Mouse (Mus musculus) urinary bladder, postnatal 10 days (tissue): Measurements from ENCODE around the gene Med23.

Experiments used
- DNase-seq: peaks from one replicate; pipeline ENCODE4 v3.0.0; 2022; ENCODE audit warnings: low spot score

The Med23 gene

DNA sequence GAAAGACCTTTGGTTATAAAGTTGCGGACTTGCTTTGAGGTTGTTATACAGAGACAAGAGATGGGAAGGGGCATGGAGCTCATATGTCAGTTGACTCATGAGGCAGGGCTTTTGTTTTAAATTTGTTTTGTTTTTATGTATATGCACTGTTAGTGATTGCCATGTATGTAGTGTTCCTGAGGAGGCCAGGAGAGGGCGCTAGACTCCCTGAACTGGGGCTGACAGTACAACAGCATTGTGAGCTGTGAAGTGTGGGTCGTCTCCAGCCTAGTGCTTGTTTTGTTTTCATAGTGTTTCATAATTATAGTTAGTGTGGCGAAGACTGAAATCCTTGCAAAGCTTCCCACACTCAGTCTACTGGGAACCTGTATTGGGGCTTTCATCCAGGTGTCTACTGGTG lies 3.8 kb downstream of the Med23 start:
- DNase-seq: no peak

DNA sequence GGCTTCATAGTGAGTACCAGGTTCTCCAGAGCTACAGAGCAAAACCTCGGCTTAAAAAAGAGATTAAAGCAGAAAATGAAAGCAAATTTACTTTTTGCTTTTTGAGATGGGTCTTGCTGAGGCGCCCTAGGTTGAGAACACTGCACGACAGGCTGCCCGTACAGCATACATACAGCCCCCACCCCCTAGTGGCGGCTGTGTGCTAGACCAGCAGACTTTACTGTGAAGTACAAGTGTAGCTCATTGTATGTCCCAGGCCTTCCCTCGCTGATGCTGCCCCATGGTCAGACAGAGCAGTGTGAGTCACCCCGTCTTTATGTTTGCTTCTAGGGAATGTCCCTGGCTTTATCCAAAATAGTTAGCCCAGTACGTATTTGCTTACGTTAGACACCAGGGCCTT lies 16.2 kb downstream of the Med23 start:
- DNase-seq: no peak

DNA sequence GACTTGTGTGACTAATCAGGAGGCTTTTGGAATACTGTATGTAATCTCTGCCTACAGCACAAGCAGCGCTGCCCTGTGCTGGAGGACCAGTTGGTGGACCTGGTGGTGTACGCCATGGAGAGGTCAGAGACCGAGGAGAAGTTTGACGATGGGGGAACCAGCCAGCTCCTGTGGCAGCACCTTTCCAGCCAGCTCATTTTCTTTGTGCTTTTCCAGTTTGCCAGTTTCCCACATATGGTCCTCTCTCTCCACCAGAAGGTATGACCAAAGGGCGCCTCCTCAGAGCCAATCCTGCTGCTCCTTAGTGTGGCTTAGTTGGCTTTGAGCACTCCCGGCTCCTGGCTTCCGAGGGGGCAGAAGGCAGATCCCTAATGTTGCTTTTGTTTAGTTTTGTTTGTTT lies 18.6 kb downstream of the Med23 start:
- DNase-seq: no peak

DNA sequence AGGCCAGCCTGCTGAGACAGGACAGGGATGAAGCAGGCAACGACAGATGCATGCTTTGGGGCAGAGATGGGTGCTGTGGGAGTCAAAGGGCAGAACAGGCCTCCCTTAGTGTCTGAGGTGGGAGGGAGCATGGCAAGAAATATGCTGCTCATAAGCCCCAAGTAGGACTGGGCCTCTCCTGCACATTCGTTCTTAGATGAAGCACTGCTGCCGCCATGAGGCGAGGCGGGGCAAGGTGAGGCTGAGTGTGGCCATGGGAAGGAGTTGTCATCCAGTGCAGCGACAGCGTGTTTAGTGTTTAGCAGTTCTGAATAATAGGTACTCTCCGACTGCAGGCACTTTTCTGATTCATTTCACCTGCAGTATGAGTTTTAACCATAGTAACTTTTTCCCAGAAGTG lies 26.1 kb downstream of the Med23 start:
- DNase-seq: no peak

DNA sequence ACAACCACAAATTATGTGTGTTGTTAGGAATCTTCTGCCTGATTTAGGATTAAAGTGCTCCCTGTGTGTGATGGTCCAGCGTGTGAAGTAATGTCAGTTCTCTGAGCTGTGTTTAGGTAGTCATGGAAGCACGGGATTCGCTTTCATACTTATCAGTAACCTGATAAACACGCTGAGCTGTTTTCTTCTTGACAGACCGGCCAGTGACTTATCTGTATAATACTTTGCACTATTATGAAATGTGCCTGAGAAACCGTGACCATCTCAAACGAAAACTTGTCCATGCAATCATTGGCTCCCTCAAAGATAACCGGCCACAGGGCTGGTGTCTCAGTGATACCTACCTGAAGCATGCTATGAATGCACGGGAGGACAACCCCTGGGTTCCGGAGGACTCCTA lies 35.8 kb downstream of the Med23 start:
- no peak for DNase-seq

DNA sequence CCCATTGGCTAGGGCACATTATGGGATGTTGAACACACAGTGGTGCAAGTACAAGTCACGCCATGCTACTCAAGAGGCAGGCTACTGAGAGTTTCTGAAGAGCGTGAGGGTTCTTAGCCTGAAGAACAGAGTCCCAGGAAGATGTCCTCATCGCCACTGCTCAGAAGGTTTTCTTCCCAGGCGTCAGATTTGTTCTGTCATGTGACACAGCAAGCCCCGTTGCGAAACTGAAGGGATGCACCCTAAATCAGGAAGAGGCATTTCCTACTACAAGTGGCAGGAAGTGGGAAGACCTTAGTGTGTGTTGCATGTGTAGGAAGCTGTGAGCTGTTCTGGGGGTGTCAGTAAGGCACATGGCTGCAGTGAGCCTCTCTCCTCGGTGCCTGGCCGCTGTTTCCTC lies 41.4 kb downstream of the Med23 start:
- no peak for DNase-seq

DNA sequence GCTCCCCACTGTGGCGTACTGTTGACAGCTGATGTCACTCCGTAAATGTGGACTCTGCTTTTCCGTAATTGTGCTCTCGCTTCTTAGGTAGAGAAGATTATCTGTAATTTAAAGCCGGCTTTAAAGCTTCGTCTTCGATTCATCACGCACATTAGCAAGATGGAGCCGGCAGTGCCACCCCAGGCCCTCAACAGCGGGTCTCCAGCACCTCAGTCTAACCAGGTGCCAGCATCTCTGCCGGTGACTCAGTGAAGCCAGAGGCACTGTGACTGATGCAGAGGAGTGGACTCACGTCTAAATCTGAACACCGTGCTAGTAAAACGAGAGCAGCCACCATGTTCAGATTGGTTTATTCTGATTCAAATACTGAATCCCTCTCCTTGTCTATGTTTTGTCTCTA lies 42.8 kb downstream of the Med23 start:
- DNase-seq: no peak

DNA sequence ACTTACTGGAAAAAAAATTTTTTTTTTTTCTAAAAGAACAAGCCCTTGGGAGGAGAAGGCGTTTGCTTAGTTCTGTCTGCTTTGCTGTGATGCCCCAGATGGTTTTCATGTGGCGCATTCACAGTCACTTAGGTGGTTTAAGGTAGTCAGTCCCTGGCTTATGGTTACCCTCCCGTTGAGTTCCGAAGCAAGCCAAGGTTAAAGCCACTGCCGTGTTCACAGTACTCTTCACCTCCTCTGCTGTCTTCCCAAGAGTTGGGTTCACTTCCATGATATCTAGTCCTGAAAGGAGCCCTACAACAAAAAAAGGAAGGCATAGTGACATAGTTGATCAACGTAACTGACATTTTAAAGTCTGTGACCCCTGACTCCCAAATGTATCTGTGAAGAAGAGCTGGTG lies 45.7 kb downstream of the Med23 start:
- no peak for DNase-seq

DNA sequence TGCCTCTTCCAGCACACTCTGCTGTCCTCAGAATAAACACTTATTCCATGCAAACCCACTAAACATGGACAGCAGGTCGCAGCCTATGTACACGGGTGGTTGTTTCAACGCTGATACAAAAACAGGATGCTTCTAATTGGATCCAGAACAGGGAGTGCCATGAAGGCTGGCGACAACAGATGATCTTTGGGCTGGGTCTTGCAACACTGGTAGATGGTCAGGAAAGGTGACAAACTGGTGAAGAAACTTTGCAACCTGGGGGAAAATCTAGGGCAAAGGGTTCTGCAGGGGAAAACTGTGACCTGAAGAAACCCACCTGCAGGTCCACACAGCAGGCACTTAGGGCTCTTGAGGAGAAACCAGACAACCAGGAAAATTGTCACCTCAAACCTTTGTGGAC lies 53.2 kb downstream of the Med23 start:
- DNase-seq: no peak

DNA sequence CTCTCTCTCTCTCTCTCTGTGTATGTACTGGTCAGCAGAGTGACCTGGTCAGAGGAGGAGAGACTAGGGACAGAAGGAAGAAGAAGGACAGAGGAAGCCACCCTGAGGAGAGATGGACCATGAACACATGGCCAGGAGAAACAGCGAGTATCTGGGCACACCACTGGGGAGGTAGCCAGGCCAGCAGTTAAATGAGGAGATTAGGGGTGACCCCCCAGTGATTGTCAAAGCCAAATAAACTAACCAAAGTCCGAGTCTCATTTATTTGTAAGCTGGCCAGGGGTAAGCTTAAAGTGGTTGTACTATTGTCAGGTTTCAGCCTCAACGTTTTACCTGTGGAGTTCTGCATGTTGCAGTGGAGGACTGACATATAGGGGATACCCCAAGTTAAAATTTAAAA lies 54.5 kb downstream of the Med23 start:
- no peak for DNase-seq

DNA sequence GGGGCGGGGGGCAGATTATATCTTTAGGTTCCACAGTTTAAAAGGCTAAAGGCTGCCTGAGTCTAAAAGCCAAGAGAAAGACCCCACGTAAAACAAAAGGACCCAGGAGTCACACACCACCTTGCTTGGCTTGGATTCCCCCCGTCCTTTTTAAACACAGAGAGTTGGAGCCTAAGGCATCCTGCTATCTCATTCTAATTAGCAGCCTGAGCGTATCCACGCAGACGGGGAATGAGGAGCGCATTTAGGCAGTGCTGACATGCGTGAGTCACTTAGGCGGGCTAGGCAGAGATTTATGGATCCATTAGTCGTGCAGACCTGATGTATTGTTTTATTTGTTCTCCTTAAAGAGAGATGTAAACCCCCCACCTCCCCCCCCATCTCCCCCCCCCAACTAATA lies 56.6 kb downstream of the Med23 start:
- DNase-seq: no peak

DNA sequence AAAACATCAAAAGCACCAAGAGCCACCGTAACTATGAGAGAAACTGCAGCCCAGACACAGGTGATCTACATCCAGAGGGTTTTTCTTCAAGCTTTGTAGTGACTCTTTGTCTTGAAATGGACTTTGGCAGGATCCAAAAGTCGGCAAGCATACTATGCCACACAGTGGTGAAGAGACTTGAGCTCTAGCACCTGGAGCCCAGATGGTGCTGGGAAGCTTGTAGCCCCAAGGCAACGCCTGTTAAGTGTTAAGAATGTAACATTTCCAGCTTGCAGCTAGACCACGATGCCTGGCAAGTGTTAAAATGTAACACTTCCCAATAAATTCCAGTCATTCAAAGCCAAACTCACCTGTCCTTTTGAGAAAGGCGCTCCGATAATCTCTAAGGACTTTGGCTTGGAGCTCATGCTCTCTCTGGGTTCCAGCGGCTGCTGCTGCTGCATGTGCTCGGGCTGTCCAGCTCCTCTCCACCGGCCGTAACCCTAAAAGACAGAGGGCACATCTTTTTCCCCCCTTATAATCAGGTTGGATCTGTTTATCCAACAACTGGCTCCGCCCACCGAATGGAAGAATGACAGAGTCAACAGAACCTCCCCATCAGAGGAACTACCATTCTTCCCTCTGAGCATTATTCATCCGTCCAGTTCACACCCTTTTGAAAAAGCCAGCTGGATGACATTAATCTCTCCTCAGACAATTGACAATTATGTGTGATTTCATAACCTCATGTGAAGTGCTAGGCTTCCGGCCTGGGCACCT lies 57.4 kb downstream of the Med23 start, which contains the start of gene Arg1:
TSS of gene Arg1 (minus strand) at position 523 of the 759 bp plus-strand sequence.
- DNase-seq: no peak

DNA sequence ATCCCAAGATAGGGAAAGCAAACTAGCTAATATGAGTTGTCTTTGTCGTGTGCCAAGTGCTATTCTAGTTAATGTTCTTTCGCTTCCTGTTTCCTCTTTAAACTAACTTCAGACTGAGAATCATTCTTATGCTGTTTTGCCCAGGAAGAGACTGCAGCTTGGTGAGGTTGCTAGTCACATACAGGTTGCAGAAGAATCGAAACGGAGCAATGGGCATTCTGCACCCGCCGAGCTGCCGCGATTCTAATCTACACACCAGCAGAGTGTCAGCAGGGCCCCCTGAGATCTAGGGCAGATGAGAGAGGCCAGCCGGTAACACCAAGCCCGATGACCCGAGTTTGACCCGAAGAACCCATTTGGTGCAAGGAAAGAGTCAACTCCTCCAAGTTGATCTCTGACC lies 58.3 kb downstream of the Med23 start:
- no peak for DNase-seq

DNA sequence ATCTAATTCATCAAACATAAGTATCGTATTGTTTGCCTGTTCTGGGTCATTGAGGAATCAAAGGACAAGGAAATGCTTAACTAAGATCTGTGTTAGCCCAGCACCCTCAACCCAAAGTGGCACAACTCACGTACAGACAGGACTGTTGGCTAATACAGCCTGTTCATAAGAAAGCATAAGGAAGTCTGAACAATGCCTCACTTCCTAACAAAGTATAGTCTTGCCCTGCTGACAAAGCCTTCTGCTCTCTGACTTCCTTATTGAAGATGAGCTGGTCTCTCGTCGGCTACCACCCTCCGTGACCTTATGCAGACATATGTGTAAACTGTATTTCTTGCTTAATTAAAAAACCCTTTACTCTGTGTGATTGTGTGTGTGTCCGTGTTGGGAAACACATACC lies 60.4 kb downstream of the Med23 start:
- no peak for DNase-seq

DNA sequence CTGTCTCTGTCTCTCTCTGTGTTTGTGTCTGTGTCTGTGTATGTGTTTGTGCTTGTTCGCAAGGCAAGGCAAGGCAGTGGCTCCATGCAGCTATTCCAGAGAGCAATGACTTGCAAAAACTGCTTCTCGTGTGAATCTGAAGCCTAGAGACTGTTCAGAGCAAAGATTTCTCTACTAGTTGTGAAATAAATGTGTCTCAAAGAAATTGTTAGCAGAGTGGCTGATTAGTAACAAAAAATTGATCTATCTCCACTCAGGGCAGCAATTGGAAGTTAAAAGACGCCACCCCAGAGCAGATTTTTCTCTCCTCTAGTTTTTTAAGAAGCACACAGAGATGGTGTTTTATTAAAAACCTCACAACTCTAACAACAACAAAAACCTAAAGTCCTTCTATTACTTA lies 78.1 kb downstream of the Med23 start:
- DNase-seq: no peak

DNA sequence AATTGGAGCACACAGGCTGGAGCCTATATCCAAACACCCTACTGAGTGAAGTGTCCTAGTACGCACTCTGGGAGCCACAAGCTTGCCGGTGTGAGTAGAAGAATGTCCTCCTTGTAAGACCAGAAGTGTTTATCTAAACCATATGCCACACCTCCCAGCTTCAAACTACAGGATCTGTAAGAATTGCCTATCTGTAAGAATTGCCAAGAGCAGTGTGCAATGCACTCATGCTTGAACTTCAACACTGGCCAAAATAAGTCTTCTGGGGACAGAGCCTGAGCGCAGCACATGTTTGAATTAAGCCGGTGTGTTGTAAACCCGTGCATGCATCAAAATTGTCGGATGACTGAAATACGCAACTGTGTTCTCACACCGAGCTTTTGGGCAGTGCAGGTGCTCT lies 78.5 kb downstream of the Med23 start:
- no peak for DNase-seq

DNA sequence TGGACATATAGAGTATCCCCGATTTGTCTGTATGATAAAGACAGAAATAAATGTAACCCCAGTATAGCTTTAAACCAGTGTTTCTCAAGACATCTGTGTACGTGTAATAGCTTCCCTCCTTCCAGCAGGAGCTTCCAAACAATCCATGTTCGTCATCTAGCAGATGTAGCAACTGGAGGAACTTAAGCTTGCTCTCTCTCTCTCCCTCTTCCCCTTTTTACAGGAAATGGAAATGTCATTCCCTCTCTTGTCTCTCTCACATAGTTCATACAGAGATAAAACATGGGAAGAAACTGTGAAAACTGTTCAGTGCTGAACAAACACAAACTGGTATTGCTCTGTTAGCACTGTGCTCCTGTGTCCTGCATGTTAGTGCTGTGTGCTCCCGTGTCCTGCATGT lies 80.4 kb downstream of the Med23 start:
- no peak for DNase-seq

DNA sequence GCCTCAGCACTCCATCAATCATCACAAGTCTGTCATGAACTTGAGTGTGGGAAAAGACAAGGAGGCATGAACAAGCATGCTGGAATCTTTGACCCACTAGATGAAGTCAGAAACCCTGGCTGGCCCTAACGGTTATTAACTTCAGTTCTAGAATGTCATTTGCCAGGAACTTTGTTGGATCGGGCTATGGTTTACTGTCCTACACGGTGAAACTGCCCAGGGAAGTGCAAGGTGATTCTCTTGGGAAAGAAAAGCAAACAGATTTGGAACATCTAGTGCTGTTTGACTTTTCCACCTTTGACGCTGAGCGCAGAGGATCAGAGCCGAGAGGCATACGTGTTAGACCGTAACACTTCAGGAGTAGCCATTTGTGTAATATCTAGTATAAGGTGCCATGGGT lies 81.8 kb downstream of the Med23 start:
- no peak for DNase-seq

DNA sequence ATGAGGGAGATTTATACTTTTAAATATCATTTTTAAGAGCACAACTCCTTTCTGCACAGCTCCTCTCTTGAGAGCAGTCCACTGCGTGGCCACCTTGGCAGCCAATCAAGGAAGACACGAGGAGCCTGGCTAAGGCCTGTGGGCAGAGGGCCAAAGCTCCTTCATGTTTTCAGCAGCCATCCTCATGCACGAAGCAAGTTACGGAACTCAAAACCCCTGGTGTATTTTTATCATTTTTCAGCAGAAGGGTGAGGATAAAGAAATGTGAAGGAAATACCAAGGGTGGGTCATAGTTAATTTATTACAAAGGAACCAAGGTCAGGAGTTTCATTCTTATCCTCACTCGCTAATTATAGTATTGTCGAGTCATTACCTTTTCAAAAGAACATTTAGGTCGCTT lies 82.8 kb downstream of the Med23 start:
- DNase-seq: no peak

DNA sequence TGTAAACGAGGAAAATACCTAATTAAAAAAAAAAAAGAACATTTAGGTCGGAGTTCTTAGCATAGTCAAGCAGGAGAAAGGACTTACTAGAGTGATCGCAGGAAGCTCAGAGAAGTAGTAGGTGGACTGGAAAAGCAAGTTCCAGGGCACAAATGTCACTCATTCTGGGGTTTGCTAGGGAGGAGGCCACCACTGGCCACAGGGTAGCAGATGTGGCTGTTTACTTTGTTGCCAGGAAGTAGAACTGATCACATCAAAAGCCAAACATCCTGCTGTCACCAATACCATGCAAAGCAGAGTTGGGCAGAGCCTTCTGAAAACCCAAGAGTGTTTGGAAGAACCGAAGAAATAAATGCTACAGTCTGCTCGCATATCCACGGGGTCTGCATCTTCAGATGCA lies 84.1 kb downstream of the Med23 start:
- DNase-seq: no peak

DNA sequence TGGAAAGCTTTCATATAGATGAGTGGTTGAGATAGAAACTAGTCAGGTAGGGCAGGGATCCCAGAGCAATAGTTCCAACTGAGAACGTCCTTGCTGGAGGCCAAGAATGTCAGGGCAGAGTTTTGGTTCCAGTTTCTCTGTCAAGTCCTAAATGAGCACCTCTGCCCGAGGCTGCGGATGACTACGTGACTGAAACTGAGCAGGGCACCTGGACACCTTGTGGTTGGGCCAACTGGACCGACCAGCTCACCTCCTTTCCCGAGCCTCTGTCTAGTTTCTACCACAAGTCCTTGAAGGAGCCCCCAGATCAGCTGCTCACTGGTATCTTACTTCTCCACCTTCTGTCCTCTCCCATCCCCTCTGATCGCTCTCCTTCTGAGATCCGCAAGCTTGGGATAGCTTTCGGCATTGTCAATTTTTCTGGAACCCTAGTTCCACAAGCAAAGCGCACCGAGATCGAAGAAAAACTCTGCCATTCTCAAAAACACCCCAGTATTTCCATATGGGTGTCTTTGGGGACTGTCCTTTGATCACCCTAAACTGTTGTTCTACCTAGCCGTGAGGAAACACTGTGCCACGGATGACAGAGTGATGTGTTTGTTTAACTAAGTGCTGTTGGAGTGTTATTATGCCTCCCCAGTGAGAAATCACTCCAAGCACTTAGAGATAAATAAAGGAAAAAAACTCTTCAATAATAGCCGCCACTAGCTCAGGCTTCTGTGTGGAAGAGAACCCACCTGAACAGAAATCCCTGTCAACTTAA lies 88.7 kb downstream of the Med23 start:
- no peak for DNase-seq

DNA sequence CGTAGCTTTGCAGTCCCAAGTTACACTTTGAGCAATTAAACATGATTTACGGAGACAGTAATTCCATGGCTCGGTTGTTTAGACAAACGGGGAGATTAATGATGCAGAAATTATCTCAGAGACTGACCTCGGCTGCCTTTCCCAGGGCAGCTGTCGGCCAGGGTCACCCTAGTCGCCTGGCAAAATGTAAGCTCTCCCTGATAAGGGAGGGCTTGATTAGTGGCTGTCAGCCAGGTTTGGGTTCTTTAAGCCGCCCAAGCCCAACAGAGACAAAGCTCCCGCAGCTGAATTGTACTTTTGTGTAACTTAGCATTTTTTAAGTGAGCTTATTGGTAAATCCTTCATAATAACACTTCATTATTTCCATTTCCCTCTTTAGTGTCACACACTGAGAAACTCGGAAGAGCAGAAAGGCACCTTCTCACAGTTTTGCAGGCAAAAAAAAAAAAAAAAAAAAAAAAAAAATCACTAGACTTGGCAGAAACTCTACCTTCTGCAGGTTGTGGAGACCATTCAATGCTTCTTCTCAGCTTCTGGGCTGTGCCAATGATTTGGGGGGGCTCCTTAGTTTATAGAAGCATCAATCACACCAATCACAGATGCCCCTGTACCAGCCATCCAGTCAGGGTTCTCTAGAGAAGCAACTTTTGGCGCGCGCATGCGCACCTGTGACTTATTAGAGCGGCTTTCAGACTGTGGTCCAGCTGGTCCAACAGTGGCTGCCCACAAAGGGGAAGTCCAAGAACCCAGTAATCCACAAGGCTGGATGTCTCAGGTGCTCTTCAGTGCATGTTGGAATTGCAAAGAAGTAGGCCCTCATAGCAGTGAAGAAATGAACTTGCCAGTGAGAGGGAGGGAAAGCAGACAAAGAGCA lies 89.5 kb downstream of the Med23 start:
- DNase-seq: no peak

DNA sequence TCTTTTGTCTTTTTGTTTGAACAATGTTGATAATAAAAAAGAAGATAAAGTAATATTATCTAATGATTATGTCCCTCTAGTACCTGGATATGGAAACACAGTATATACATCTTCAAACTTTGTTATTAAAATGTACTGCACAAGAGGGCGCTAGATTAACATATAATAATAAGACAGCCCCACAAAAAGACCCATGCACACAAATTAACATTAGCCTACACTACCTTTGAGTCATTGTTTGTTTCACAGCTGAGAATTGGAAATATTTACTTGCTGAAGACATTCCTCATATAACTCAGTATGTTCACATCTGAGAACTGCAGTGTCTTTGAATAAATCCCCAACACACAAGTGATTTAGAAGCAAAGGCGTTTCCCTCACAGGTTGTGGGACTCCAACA lies 91.3 kb downstream of the Med23 start:
- no peak for DNase-seq
